Comparison of ENCODE assay signal across 10 mouse cellular contexts in the genomic region with DNA sequence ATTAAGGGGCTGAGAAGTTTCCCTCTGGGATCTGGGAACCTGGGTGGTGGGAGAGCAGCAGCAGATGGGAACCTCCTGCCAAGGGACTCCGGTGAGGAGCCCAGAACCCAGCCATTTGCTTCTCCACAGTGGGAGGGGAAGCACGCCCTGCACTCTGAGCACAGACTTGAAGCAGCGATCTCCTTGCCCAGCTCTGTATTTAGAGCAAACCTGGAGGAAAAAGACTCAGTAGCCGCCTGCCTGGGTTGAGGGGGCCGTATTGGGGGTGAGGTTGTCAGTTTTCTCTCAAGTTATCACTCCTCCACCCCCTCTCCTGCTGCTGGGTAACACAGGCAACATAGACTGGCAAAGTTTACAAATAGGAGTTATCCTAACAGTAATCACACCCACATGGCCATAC. TPM values are rescaled to one million over a fixed set of nuclear protein-coding genes. Genes with fewer than 3 reads are reported as not detected.
DNase-seq lines count a peak whose midpoint lies in the region; ATAC-seq lines count a peak whose summit lies in the region.
"Had no signal": no experiment of that assay in that cellular context is flagged by ENCODE, and none has a peak within 500 bp of the region (broad histone marks: within the 10 kb centered on the region; RNA-seq: fewer than 3 reads in every experiment).

No protein-coding gene starts in this region.

- H3K27me3 ChIP-seq in lung, embryonic 15.5 days, result peaks cover 75% of the 10 kb centered on the region
- peaks cover 57% of the 10 kb centered on the region for H3K27me3 ChIP-seq in embryonic facial prominence, embryonic 12.5 days
- H3K27me3 ChIP-seq in hindbrain, embryonic 14.5 days (ENCODE audit: control insufficient read depth, insufficient read depth, low read length), result peaks cover 76% of the 10 kb centered on the region
- H3K27me3 ChIP-seq in midbrain, embryonic 16.5 days (ENCODE audit: control insufficient read depth, insufficient read depth, low read depth, low read length), result peaks cover 17% of the 10 kb centered on the region

- H3K4me1 ChIP-seq in lung, embryonic 15.5 days, result 0 out of 2 replicates have a peak, but pooled peaks cover 4% of the 10 kb centered on the region
- H3K4me1 ChIP-seq in embryonic facial prominence, embryonic 12.5 days, result no peaks in the 10 kb centered on the region
- no peaks in the 10 kb centered on the region for H3K4me1 ChIP-seq in hindbrain, embryonic 14.5 days (replicated peaks; ENCODE audit: control insufficient read depth, insufficient read depth, low read length)
- H3K4me1 ChIP-seq in midbrain, embryonic 16.5 days (ENCODE audit: control insufficient read depth, insufficient read depth, low read length), result no peaks in the 10 kb centered on the region

- H3K9me3 ChIP-seq in lung, embryonic 15.5 days, result no peaks in the 10 kb centered on the region
- no peaks in the 10 kb centered on the region for H3K9me3 ChIP-seq in embryonic facial prominence, embryonic 12.5 days
- no peaks in the 10 kb centered on the region for H3K9me3 ChIP-seq in hindbrain, embryonic 14.5 days (ENCODE audit: control insufficient read depth, low read length)
- no peaks in the 10 kb centered on the region; the same call in 1 of the 2 replicates for H3K9me3 ChIP-seq in midbrain, embryonic 16.5 days (replicated peaks; ENCODE audit: control insufficient read depth, low read length, poor library complexity, severe bottlenecking)

- H3K27ac ChIP-seq in lung, embryonic 15.5 days, result no peak overlapping the region
- no peak overlapping the region for H3K27ac ChIP-seq in embryonic facial prominence, embryonic 12.5 days
- H3K27ac ChIP-seq in hindbrain, embryonic 14.5 days, result no peak overlapping the region
- no peak overlapping the region for H3K27ac ChIP-seq in midbrain, embryonic 16.5 days (ENCODE audit: low read length)

- no peak for DNase-seq in lung, adult 18-20 months
- peak; percentile 17 for DNase-seq in hindbrain, embryonic 14.5 days (ENCODE audit: low spot score)
- DNase-seq in adrenal gland, adult 18-20 months (ENCODE audit: low spot score in 2 of 2), result no peak
- no peak for DNase-seq in kidney, postnatal 36 days
- DNase-seq in thymus, postnatal 36 days, result no peak

- WGBS in lung, embryonic 15.5 days, result 15% methylated on average over 3 of the region's 5 CpGs
- 12% methylated on average over 5 of the region's 5 CpGs for WGBS in embryonic facial prominence, embryonic 12.5 days
- 19% methylated on average over 5 of the region's 5 CpGs for WGBS in hindbrain, embryonic 14.5 days
- WGBS in midbrain, embryonic 16.5 days, result 23% methylated on average over 5 of the region's 5 CpGs

- no peak overlapping the region for H3K9ac ChIP-seq in lung, embryonic 15.5 days
- no peak overlapping the region for H3K9ac ChIP-seq in embryonic facial prominence, embryonic 12.5 days
- no peak overlapping the region for H3K9ac ChIP-seq in hindbrain, embryonic 14.5 days
- no peak overlapping the region for H3K9ac ChIP-seq in midbrain, embryonic 16.5 days (ENCODE audit: low read depth, low read length)

- 0 out of 2 replicates have a peak overlapping the region, but pooled peaks have one; percentile 7 for H3K4me3 ChIP-seq in lung, embryonic 15.5 days
- H3K4me3 ChIP-seq in embryonic facial prominence, embryonic 12.5 days, result no peak overlapping the region
- H3K4me3 ChIP-seq in hindbrain, embryonic 14.5 days (replicated peaks; ENCODE audit: low read length), result no peak overlapping the region
- H3K4me3 ChIP-seq in midbrain, embryonic 16.5 days (ENCODE audit: low read depth, low read length), result no peak overlapping the region

- ATAC-seq in lung, embryonic 15.5 days (ENCODE audit: borderline replicate concordance, extremely low read depth, low FRiP score, low TSS enrichment), result no peak
- no peak for ATAC-seq in embryonic facial prominence, embryonic 12.5 days (ENCODE audit: insufficient number of reproducible peaks, insufficient read depth, low FRiP score, low TSS enrichment)
- ATAC-seq in hindbrain, embryonic 14.5 days (ENCODE audit: low FRiP score), result no peak
- no peak for ATAC-seq in midbrain, embryonic 16.5 days
- ATAC-seq: activated CD4-positive, CD25-positive, alpha-beta regulatory T cell, adult 4 months had no signal

- H3K36me3 ChIP-seq in lung, embryonic 15.5 days, result no peaks in the 10 kb centered on the region
- H3K36me3 ChIP-seq in embryonic facial prominence, embryonic 12.5 days, result no peaks in the 10 kb centered on the region
- no peaks in the 10 kb centered on the region for H3K36me3 ChIP-seq in hindbrain, embryonic 14.5 days (replicated peaks; ENCODE audit: control insufficient read depth, insufficient read depth)
- H3K36me3 ChIP-seq in midbrain, embryonic 16.5 days (ENCODE audit: control insufficient read depth, insufficient read depth, low read length), result no peaks in the 10 kb centered on the region

- H3K4me2 ChIP-seq in lung, embryonic 15.5 days, result peak overlapping the region; percentile 30
- H3K4me2 ChIP-seq in embryonic facial prominence, embryonic 12.5 days (replicated peaks), result peak overlapping the region; percentile 26; the same call in 1 of the 2 replicates
- H3K4me2 ChIP-seq in hindbrain, embryonic 14.5 days (replicated peaks), result 0 out of 2 replicates have a peak overlapping the region, but pooled peaks have one; percentile 17
- H3K4me2 ChIP-seq in midbrain, embryonic 16.5 days (ENCODE audit: low read length), result peak overlapping the region; percentile 14; the same call in 1 of the 2 replicates

RNA-seq across cellular contexts. Expression of a gene that starts 4.5 kb away (rescaled TPM):
- not detected in 2 replicates for polyA plus RNA-seq in lung, embryonic 15.5 days (2015; fragmentation: Nextera tagmentation; extraction: Ambion mirVana)
- 1.0 and 1.5 TPM in 2 replicates for polyA plus RNA-seq in embryonic facial prominence, embryonic 12.5 days (2016; fragmentation: Nextera tagmentation; extraction: Ambion mirVana)
- polyA plus RNA-seq in hindbrain, embryonic 14.5 days (2014; fragmentation: Nextera tagmentation; extraction: Ambion mirVana), result 1.3 and 1.5 TPM in 2 replicates
- 3.7 and 8.5 TPM in 2 replicates for polyA plus RNA-seq in midbrain, embryonic 16.5 days (2015; fragmentation: Nextera tagmentation; extraction: Ambion mirVana)
- under 1 TPM; 0.19 to 0.66 TPM for total RNA-seq in adrenal gland, adult 18-20 months (2021)
- polyA plus RNA-seq: activated CD4-positive, CD25-positive, alpha-beta regulatory T cell, adult 4 months; thymus, postnatal 0 days had no signal
